ENCODE assay signal across 8 mouse cellular contexts in the genomic region with DNA sequence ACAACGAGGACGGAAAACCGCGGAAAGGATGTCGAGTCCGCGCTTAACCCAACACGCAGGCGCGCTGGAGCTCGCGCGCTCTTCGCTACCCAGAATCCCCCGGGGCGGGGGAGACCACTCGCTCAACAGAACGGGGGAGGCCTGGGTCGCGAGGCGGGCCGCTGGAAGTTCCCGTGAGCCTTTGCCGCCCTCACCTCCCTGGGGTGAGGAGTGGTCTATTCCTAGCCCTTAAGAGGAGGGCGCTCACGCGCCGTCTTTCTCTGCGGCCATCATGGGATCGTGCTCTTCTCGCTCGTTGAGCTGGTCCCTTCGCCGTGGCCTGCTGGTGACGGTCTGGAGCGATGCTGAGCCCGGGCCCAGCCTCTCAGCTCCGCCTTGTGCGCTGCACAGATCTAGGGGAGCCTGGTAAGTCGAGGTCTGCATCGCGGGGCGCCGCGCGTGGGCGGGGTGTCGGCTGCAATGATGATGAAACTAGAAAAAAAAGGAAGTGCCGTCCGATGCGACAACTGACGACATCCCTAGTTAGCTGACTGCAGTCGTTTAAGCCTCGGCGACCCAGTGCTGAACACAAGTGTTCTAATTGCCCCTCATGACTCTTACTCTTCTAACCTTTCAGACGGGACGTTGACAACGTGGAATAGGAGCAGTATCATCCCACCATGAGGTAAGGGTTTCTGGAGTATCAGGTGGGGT. TPM values are rescaled to one million over a fixed set of nuclear protein-coding genes. Genes with fewer than 3 reads are reported as not detected.
DNase-seq lines count a peak whose midpoint lies in the region; ATAC-seq and TF ChIP-seq lines count a peak whose summit lies in the region.

No protein-coding gene starts in this region.

- peak overlapping the region; percentile 89 for H3K4me2 ChIP-seq in forebrain, embryonic 14.5 days (ENCODE audit: low read length)

- peak overlapping the region; percentile 91 for H3K4me3 ChIP-seq in forebrain, embryonic 14.5 days (ENCODE audit: low read depth, low read length)
- H3K4me3 ChIP-seq in lung, adult 2 months (replicated peaks; ENCODE audit: extremely low read depth, low read depth, low read length) = peak overlapping the region; percentile 94

- no peaks in the 10 kb centered on the region for H3K27me3 ChIP-seq in forebrain, embryonic 14.5 days (replicated peaks; ENCODE audit: control insufficient read depth, insufficient read depth, low read length)

- H3K9me3 ChIP-seq in forebrain, embryonic 14.5 days (replicated peaks; ENCODE audit: control insufficient read depth, low read length) = no peaks in the 10 kb centered on the region

- H3K9ac ChIP-seq in forebrain, embryonic 14.5 days (ENCODE audit: low read length) = peak overlapping the region; percentile 98

- intact Hi-C loops in heart, postnatal 25 days (cut with DNase I) = loop anchor here (2.0 kb wide), 1 partner anchor 52 kb away; a partner anchor contains a TSS

- TF ChIP-seq POLR2A in lung, adult 2 months (IDR thresholded peaks at IDR 0.05; ENCODE audit: borderline replicate concordance, extremely low read depth, low read depth, low read length) = peak; percentile 100

- TF ChIP-seq CTCF in lung, adult 2 months (IDR thresholded peaks at IDR 0.05; ENCODE audit: insufficient read depth, low read length) = 0 out of 2 replicates have a peak, but pooled peaks have one; percentile 9

- peak; percentile 99 for DNase-seq in ES-CJ7 (ENCODE audit: low read depth, low spot score)
- peak; percentile 97 for DNase-seq in cerebellum, adult 11 months
- peak; percentile 99 for DNase-seq in forebrain, embryonic 14.5 days (ENCODE audit: low spot score)
- peak; percentile 94 for DNase-seq in heart, postnatal 25 days (ENCODE audit: low spot score)
- peak; percentile 97 to 98 for DNase-seq in layer of hippocampus, adult 18-20 months (ENCODE audit: low spot score in 2 of 2)
- peak; percentile 92 for DNase-seq in lung, adult 2 months
- peak; percentile 97 for DNase-seq in thymus, adult 18-20 months

- WGBS in forebrain, embryonic 14.5 days = under 1% methylated on average over 58 of the region's 58 CpGs
- under 1% methylated on average over 58 of the region's 58 CpGs for WGBS in lung, adult 2 months

- peaks cover 27% of the 10 kb centered on the region for H3K4me1 ChIP-seq in forebrain, embryonic 14.5 days (ENCODE audit: control insufficient read depth, insufficient read depth, low read length)
- no peaks in the 10 kb centered on the region; the same call in 1 of the 2 replicates for H3K4me1 ChIP-seq in lung, adult 2 months (ENCODE audit: control insufficient read depth, insufficient read depth, low read length)

- peak; percentile 96 for ATAC-seq in forebrain, embryonic 14.5 days
- peak; percentile 88 for ATAC-seq in neutrophil, adult 5-6 weeks (ENCODE audit: extremely low read depth, insufficient number of reproducible peaks, low FRiP score, poor library complexity, severe bottlenecking)

- H3K27ac ChIP-seq in forebrain, embryonic 14.5 days (ENCODE audit: low read depth, low read length) = peak overlapping the region; percentile 91

- peaks cover 42% of the 10 kb centered on the region for H3K36me3 ChIP-seq in forebrain, embryonic 14.5 days (ENCODE audit: control insufficient read depth, insufficient read depth, low read length)

RNA-seq across cellular contexts. Expression of a gene that starts 28.5 kb away (rescaled TPM):
- polyA plus RNA-seq in forebrain, embryonic 14.5 days (2014; fragmentation: Nextera tagmentation; extraction: Ambion mirVana) = 13.2 and 17.0 TPM in 2 replicates
- total RNA-seq in heart, postnatal 25 days (2021) = 1 to 10 TPM; 2.4 to 3.3 TPM
- total RNA-seq in layer of hippocampus, adult 18-20 months (2021) = 10 to 100 TPM; 12.8 to 14.9 TPM
- 19.6 and 21.8 TPM in 2 replicates for polyA plus RNA-seq in lung, adult 2 months (2012; rRNA removed)
- 62.7 and 66.9 TPM in 2 replicates for total RNA-seq in neutrophil, adult 5-6 weeks (2017)

RNA-seq across cellular contexts. Expression of a gene that starts 45.6 kb away (rescaled TPM):
- polyA plus RNA-seq in forebrain, embryonic 14.5 days (2014; fragmentation: Nextera tagmentation; extraction: Ambion mirVana) = 9.6 and 9.9 TPM in 2 replicates
- total RNA-seq in heart, postnatal 25 days (2021) = 1 to 10 TPM; 4.9 to 6.4 TPM
- 1 to 10 TPM; 8.5 to 8.7 TPM for total RNA-seq in layer of hippocampus, adult 18-20 months (2021)
- 25.8 and 29.0 TPM in 2 replicates for polyA plus RNA-seq in lung, adult 2 months (2012; rRNA removed)
- total RNA-seq in neutrophil, adult 5-6 weeks (2017) = 3.2 and 3.4 TPM in 2 replicates

RNA-seq across cellular contexts. Expression of a gene that starts 45.7 kb away (rescaled TPM):
- 27.4 and 29.7 TPM in 2 replicates for polyA plus RNA-seq in forebrain, embryonic 14.5 days (2014; fragmentation: Nextera tagmentation; extraction: Ambion mirVana)
- total RNA-seq in heart, postnatal 25 days (2021) = 1 to 10 TPM; 6.9 to 7.0 TPM
- total RNA-seq in layer of hippocampus, adult 18-20 months (2021) = 10 to 100 TPM; 14.2 to 15.9 TPM
- 38.6 and 38.8 TPM in 2 replicates for polyA plus RNA-seq in lung, adult 2 months (2012; rRNA removed)
- 7.6 and 12.6 TPM in 2 replicates for total RNA-seq in neutrophil, adult 5-6 weeks (2017)

RNA-seq across cellular contexts. Expression of a gene that starts 51.8 kb away (rescaled TPM):
- polyA plus RNA-seq in forebrain, embryonic 14.5 days (2014; fragmentation: Nextera tagmentation; extraction: Ambion mirVana) = 5,294 and 5,616 TPM in 2 replicates
- 100 to 1,000 TPM; 561 to 624 TPM for total RNA-seq in heart, postnatal 25 days (2021)
- total RNA-seq in layer of hippocampus, adult 18-20 months (2021) = 1,000 to 10,000 TPM; 1,877 to 1,910 TPM
- polyA plus RNA-seq in lung, adult 2 months (2012; rRNA removed) = 1,478 and 1,739 TPM in 2 replicates
- 1,420 and 1,558 TPM in 2 replicates for total RNA-seq in neutrophil, adult 5-6 weeks (2017)

Comparison
In these comparisons a context has a peak if more than half of its experiments do, and no peak if none do; other contexts are left out.
1. Peak in every context shown above with its lines: DNase-seq, ATAC-seq, H3K4me3 ChIP-seq and H3K27ac ChIP-seq.